Mouse (Mus musculus): ENCODE measurements around the gene Fcho2. TPM values are rescaled to one million over a fixed set of nuclear protein-coding genes. Genes with fewer than 3 reads are reported as not detected.

Gene Fcho2
- total RNA-seq, 4 experiments from 2014 or later = 42.2 to 78.3 (median 51.8) TPM

Other genes starting within 250 kb of the Fcho2 start
- not detected for gene Tmem174, start 178.0 kb downstream of the Fcho2 start, total RNA-seq (2022)
- under 1 TPM in 3 of 4 experiments, not detected in 1; 0.40 to 0.80 (median 0.55) TPM for gene Tmem171, start 120.6 kb downstream of the Fcho2 start, total RNA-seq (2022)
- 100 to 1,000 TPM; 122 to 194 (median 144) TPM for gene Tnpo1, start 110.9 kb upstream of the Fcho2 start, total RNA-seq (2022)
- not detected for gene 1700024P04Rik, start 169.1 kb upstream of the Fcho2 start, total RNA-seq (2022)

Measured in adrenal gland, adult 8-10 months (tissue).